Mouse (Mus musculus) spleen, postnatal 10 days (tissue): ENCODE data around the gene Phxr2.
A peak's percentile ranks its signal among the peaks of the same experiment; 100 is the strongest.

Source experiments
- DNase-seq, 2 experiments: peaks; one replicate each; pipeline ENCODE4 v3.0.0; 2021 to 2022; ENCODE audit warnings: low spot score in 2 of 2

Gene Phxr2

GRCm38 (mm10) chr10:99095114-99095513 lies 31.0 kb downstream of the Phxr2 start:
- no peak for DNase-seq

- no peak for DNase-seq
Observed at GRCm38 (mm10) chr10:99093364-99093763, 32.8 kb downstream of the Phxr2 start.

DNA sequence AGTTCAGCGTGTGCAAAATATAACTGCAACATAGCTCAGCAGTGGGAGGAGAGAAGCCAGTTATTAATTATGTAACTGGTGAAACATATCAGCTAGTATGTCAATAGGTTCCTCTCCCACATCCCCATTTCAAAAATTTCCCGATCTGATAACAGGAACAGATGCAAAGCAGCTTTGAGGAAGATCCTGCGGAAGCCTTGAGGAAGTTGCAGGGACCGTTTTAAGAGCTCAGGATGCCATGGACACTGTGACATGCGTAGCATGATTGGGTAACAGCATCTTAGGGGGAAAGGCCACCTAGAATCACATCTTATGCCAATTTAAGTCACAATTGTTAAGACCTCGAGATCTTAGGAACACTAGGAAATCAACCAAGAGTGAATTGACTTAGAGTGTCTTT lies 36.2 kb downstream of the Phxr2 start:
- no peak for DNase-seq

DNA sequence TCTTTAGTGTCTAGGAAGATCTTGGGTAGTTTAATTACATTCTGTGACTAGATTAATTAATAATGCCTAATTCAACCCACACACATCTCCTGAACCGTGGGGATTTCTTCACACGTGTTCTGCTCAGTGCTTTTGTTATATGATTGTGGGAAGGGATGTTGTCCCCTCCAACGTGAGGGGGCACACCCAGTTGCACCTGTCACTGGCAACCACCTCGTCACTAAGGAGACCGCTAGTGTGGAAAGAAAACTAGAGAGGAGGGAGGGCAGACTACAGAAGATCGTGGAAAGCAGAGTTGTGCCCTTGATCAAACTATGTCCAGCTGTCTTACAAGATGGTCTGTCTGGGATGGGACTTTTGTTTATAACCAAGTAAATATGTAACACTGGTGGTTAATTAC lies 40.1 kb downstream of the Phxr2 start:
- DNase-seq: no peak

GRCm38 (mm10) chr10:99085240-99085587 lies 40.9 kb downstream of the Phxr2 start:
- no peak for DNase-seq

GRCm38 (mm10) chr10:99084397-99085239 lies 41.5 kb downstream of the Phxr2 start:
- DNase-seq: peak; percentile 63 to 87

DNA sequence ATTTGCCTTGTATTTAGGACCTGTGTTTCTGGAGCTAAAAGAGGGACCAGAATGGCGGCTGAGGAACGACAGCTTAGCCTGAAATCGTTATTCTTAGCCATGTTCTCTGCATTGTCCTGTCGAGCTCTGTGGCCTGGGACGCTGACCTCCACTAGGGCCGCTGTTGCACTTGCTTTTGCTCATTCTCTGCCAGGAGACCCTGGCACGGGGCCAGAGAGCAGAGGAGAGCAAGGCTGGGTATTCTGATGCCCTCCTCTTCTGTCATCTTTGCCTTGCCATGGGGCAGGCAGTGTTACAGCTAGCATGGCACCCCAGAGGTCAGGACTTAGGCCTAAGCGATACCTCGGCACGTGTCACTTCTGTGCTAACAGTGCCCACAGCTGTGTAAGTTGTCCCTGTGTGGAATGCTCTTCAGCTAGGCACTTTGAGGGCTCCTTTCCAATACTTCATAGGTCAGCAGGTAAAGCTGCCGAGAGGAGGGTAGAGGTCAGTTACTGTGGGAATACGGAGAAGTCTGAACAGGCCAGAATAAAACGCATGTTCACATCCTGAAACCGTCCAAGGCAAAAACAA lies 42.6 kb downstream of the Phxr2 start:
- no peak for DNase-seq

GRCm38 (mm10) chr10:99081569-99081990 lies 44.5 kb downstream of the Phxr2 start:
- no peak for DNase-seq

DNA sequence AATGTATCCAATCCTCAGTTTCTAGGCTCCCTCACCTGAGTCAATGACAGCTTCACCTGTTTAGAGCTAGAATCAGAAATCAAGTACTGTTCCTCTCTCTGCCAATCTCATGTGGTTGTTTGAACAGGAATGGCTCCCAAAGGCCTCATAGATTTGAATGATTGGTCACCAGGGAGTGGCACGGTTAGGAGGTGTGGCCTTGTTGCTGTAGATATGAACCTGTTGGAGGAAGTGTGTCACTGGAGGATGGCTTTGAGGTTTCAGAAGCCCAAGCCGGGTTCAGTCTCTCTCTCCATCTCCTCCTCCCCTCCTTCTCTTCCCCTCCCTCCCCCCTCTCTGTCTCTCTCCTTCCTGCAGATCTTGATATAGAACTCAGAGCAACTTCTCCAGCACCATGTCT lies 47.5 kb downstream of the Phxr2 start:
- no peak for DNase-seq

GRCm38 (mm10) chr10:99076113-99076895 lies 49.8 kb downstream of the Phxr2 start:
- no peak for DNase-seq
